Mouse (Mus musculus): ENCODE measurements around the gene Btbd35f14.
"Not testable (repeated sequence)": the region's sequence is repeated elsewhere in the genome, so short reads cannot be mapped to it uniquely, and the experiment has no call there.

DNA sequence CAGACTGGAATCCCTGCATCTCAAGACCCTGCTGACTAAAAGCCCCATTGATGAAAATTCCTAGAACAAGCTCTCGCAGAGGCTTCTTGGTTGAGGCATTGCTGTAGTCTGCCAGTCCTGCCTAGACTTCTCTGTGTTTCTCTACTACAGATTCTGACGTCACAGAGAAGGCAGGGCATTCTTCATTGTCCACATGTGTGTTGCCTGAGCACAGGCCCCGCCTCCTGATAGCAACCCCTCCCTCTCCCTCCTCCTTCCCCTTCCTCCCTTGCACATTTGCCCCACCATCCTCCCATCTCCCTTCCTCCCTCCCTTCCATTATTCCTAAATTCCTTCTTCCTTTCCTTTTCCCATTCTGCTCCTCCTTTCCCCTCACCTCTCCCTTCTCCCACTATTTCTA lies at the start of gene Btbd35f14:
- not testable (repeated sequence) for TF ChIP-seq CTCF (IDR thresholded peaks at IDR 0.05 in 2 of 3, conservative IDR thresholded peaks at IDR 0.05 in 1 of 3; ENCODE audit: control insufficient read depth in 1 of 3, insufficient read depth in 1 of 3, low read depth in 2 of 3, low read length in 3 of 3, poor library complexity in 1 of 3, severe bottlenecking in 1 of 3); USF2 (IDR thresholded peaks at IDR 0.05; ENCODE audit: borderline replicate concordance in 1 of 2, insufficient read depth in 1 of 2, low read depth in 1 of 2, low read length in 2 of 2); ETS1 (IDR thresholded peaks at IDR 0.05; ENCODE audit: low read depth, low read length); MAX (IDR thresholded peaks at IDR 0.05; ENCODE audit: low read length); JUND (IDR thresholded peaks at IDR 0.05; ENCODE audit: low read depth, low read length); NRF1 (IDR thresholded peaks at IDR 0.05; ENCODE audit: insufficient read depth, low read depth, low read length, poor library complexity, severe bottlenecking); ZNF384 (IDR thresholded peaks at IDR 0.05; ENCODE audit: low read depth, low read length); MAZ (IDR thresholded peaks at IDR 0.05; ENCODE audit: low read depth, low read length)

All from MEL (cell line).